Mouse (Mus musculus): ENCODE results near the gene Pabpc1l. TPM values are rescaled to one million over a fixed set of nuclear protein-coding genes. Genes with fewer than 3 reads are reported as not detected.

Gene Pabpc1l
- polyA plus RNA-seq, 1 experiment from 2014 or later: 0.82 TPM

Other genes with a start within 250 kb of the Pabpc1l start
- gene Ccn5, start 204.6 kb upstream of the Pabpc1l start, polyA plus RNA-seq (2015; fragmentation: Nextera tagmentation; extraction: Ambion mirVana): 0.15 and 0.24 TPM in 2 replicates
- not detected in 2 replicates for gene Kcnk15, start 171.8 kb upstream of the Pabpc1l start, polyA plus RNA-seq (2015; fragmentation: Nextera tagmentation; extraction: Ambion mirVana)
- 0.90 and 1.3 TPM in 2 replicates for gene Rims4, start 106.8 kb upstream of the Pabpc1l start, polyA plus RNA-seq (2015; fragmentation: Nextera tagmentation; extraction: Ambion mirVana)
- 269 and 298 TPM in 2 replicates for gene Ywhab, start 30.5 kb upstream of the Pabpc1l start, polyA plus RNA-seq (2015; fragmentation: Nextera tagmentation; extraction: Ambion mirVana)
- gene Stk4, start 44.9 kb downstream of the Pabpc1l start, polyA plus RNA-seq (2015; fragmentation: Nextera tagmentation; extraction: Ambion mirVana): 18.0 and 19.9 TPM in 2 replicates
- 52.8 and 55.4 TPM in 2 replicates for gene Tomm34, start 45.7 kb downstream of the Pabpc1l start, polyA plus RNA-seq (2015; fragmentation: Nextera tagmentation; extraction: Ambion mirVana)
- gene Kcns1, start 145.7 kb downstream of the Pabpc1l start, polyA plus RNA-seq (2015; fragmentation: Nextera tagmentation; extraction: Ambion mirVana): 0.15 and 0.29 TPM in 2 replicates
- not detected in 2 replicates for gene Wfdc5, start 157.3 kb downstream of the Pabpc1l start, polyA plus RNA-seq (2015; fragmentation: Nextera tagmentation; extraction: Ambion mirVana)
- not detected in 2 replicates for gene Wfdc12, start 165.2 kb downstream of the Pabpc1l start, polyA plus RNA-seq (2015; fragmentation: Nextera tagmentation; extraction: Ambion mirVana)
- not detected in 2 replicates for gene Wfdc15a, start 174.7 kb downstream of the Pabpc1l start, polyA plus RNA-seq (2015; fragmentation: Nextera tagmentation; extraction: Ambion mirVana)
- gene Wfdc15b, start 196.2 kb downstream of the Pabpc1l start, polyA plus RNA-seq (2015; fragmentation: Nextera tagmentation; extraction: Ambion mirVana): 27.0 and 32.1 TPM in 2 replicates
- not detected in 2 replicates for gene Svs2, start 213.0 kb downstream of the Pabpc1l start, polyA plus RNA-seq (2015; fragmentation: Nextera tagmentation; extraction: Ambion mirVana)
- gene Svs3b, start 231.2 kb downstream of the Pabpc1l start, polyA plus RNA-seq (2015; fragmentation: Nextera tagmentation; extraction: Ambion mirVana): not detected in 2 replicates